Mouse (Mus musculus) kidney, adult 2 months (tissue): ENCODE results near the gene Dpp4.
A peak's percentile ranks its signal among the peaks of the same experiment; 100 is the strongest.

Source experiments
- CTCF ChIP-seq: fragments of 200-500 bp; conservative IDR thresholded peaks from 2 replicates; pipeline ENCODE4 v1.5.1; 2011; ENCODE audit warnings: low read depth, mild to moderate bottlenecking, control low read depth, low read length, moderate library complexity, mixed read lengths; ENCODE audit not compliant: insufficient read depth, insufficient read length
- POLR2A ChIP-seq: fragments of 200-500 bp; IDR thresholded peaks from one replicate; pipeline ENCODE4 v1.6.1; 2011; ENCODE audit warnings: low read depth, low read length, control low read depth

DNA sequence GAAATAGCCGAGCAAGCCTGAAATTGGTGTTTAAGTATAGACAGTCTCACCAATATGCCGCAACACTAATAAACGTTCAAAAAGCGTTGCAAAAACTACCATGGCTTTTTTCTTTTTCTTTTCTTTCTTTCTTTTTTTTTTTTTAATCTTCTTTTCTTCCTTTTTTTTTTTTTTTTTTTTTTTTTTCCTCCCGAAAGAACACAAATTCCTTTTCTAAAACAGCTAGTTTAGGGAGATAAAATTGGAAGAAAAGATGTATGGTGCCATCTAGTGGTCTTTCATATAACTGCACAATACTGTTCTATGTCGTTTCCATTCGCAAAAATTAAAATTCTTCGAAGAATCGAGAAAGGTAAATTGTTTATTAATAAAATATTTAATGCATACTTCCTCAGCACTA, 46.0 kb upstream of the Dpp4 start:
- no peak for TF ChIP-seq POLR2A
- TF ChIP-seq CTCF: 0 out of 2 replicates have a peak, but pooled peaks have one; percentile 17
